Comparison of ENCODE assay signal across 12 mouse cellular contexts in genomic region chr9:24967571-24967970, GRCm38 (mm10).
DNase-seq lines count a peak whose midpoint lies in the region; ATAC-seq and TF ChIP-seq lines count a peak whose summit lies in the region.
"Had no signal": no experiment of that assay in that cellular context is flagged by ENCODE, and none has a peak within 500 bp of the region (broad histone marks: within the 10 kb centered on the region; RNA-seq: fewer than 3 reads in every experiment).

No protein-coding gene starts in this region.

- H3K4me3 ChIP-seq in kidney, embryonic 14.5 days (ENCODE audit: low read length): no peak overlapping the region
- no peak overlapping the region for H3K4me3 ChIP-seq in neural tube, embryonic 12.5 days
- H3K4me3 ChIP-seq in neural tube, embryonic 15.5 days (replicated peaks): no peak overlapping the region
- no peak overlapping the region for H3K4me3 ChIP-seq in left cerebral cortex, adult 2 months
- H3K4me3 ChIP-seq: liver, embryonic 15.5 days had no signal

- no peak overlapping the region for H3K27ac ChIP-seq in kidney, embryonic 14.5 days (ENCODE audit: low read depth, low read length)
- H3K27ac ChIP-seq in neural tube, embryonic 12.5 days: no peak overlapping the region
- H3K27ac ChIP-seq in neural tube, embryonic 15.5 days (replicated peaks): no peak overlapping the region
- no peak overlapping the region for H3K27ac ChIP-seq in left cerebral cortex, adult 2 months
- H3K27ac ChIP-seq: liver, embryonic 15.5 days had no signal

- DNase-seq in heart, adult 11 months: peak; percentile 89
- DNase-seq in heart, adult 9 months (ENCODE audit: low spot score in 2 of 2): no peak
- DNase-seq in kidney, postnatal 14 days: no peak
- no peak for DNase-seq in adrenal gland, adult 2 months
- DNase-seq in left cerebral cortex, adult 2 months (ENCODE audit: extremely low spot score in 1 of 2, low spot score in 2 of 2): no peak
- DNase-seq: midbrain, embryonic 14.5 days; right cerebral cortex, postnatal 14 days; thymus, postnatal 14 days had no signal

- no peak for TF ChIP-seq CTCF in left cerebral cortex, adult 2 months (IDR thresholded peaks at IDR 0.05)

- H3K9me3 ChIP-seq in kidney, embryonic 14.5 days (ENCODE audit: control insufficient read depth, low read length): no peaks in the 10 kb centered on the region
- H3K9me3 ChIP-seq in neural tube, embryonic 12.5 days: no peaks in the 10 kb centered on the region
- H3K9me3 ChIP-seq in neural tube, embryonic 15.5 days (replicated peaks): no peaks in the 10 kb centered on the region
- H3K9me3 ChIP-seq: liver, embryonic 15.5 days had no signal

- intact Hi-C loops in left cerebral cortex, adult 2 months (cut with DNase I): no loop called here

- H3K9ac ChIP-seq in kidney, embryonic 14.5 days (ENCODE audit: low read depth, low read length): no peak overlapping the region
- no peak overlapping the region for H3K9ac ChIP-seq in neural tube, embryonic 12.5 days
- H3K9ac ChIP-seq in neural tube, embryonic 15.5 days (replicated peaks): no peak overlapping the region
- H3K9ac ChIP-seq: liver, embryonic 15.5 days had no signal

- no peaks in the 10 kb centered on the region for H3K27me3 ChIP-seq in kidney, embryonic 14.5 days (ENCODE audit: control insufficient read depth, insufficient read depth, low read length)
- no peaks in the 10 kb centered on the region for H3K27me3 ChIP-seq in neural tube, embryonic 12.5 days (replicated peaks)
- H3K27me3 ChIP-seq in neural tube, embryonic 15.5 days (replicated peaks): no peaks in the 10 kb centered on the region
- H3K27me3 ChIP-seq: liver, embryonic 15.5 days had no signal

- no peaks in the 10 kb centered on the region for H3K36me3 ChIP-seq in kidney, embryonic 14.5 days (ENCODE audit: control insufficient read depth, insufficient read depth, low read length)
- no peaks in the 10 kb centered on the region for H3K36me3 ChIP-seq in neural tube, embryonic 12.5 days
- no peaks in the 10 kb centered on the region for H3K36me3 ChIP-seq in neural tube, embryonic 15.5 days
- H3K36me3 ChIP-seq: liver, embryonic 15.5 days had no signal

- no peaks in the 10 kb centered on the region for H3K4me1 ChIP-seq in kidney, embryonic 14.5 days (ENCODE audit: control insufficient read depth, insufficient read depth, low read length)
- H3K4me1 ChIP-seq in neural tube, embryonic 12.5 days: peaks cover 7% of the 10 kb centered on the region; the same call in 1 of the 2 replicates
- H3K4me1 ChIP-seq in neural tube, embryonic 15.5 days: no peaks in the 10 kb centered on the region
- H3K4me1 ChIP-seq: liver, embryonic 15.5 days had no signal

- H3K4me2 ChIP-seq in kidney, embryonic 14.5 days (replicated peaks; ENCODE audit: low read depth, low read length): no peak overlapping the region
- no peak overlapping the region for H3K4me2 ChIP-seq in neural tube, embryonic 12.5 days (replicated peaks)
- no peak overlapping the region; the same call in 1 of the 2 replicates for H3K4me2 ChIP-seq in neural tube, embryonic 15.5 days
- H3K4me2 ChIP-seq: liver, embryonic 15.5 days had no signal

- WGBS in kidney, embryonic 14.5 days: 73% methylated on average over 10 of the region's 10 CpGs
- 74% methylated on average over 10 of the region's 10 CpGs for WGBS in neural tube, embryonic 12.5 days
- WGBS in neural tube, embryonic 15.5 days: 75% methylated on average over 10 of the region's 10 CpGs

- peak; percentile 57; the same call in 1 of the 2 replicates for ATAC-seq in kidney, embryonic 14.5 days (ENCODE audit: low FRiP score, low TSS enrichment)
- ATAC-seq in neural tube, embryonic 12.5 days (ENCODE audit: low FRiP score, low read depth): peak; percentile 44
- no peak for ATAC-seq in neural tube, embryonic 15.5 days (ENCODE audit: low FRiP score)
